Mouse (Mus musculus) stomach, embryonic 16.5 days (tissue): ENCODE measurements around the gene Ank. TPM values are rescaled to one million over a fixed set of nuclear protein-coding genes. Genes with fewer than 3 reads are reported as not detected.
"Not testable (repeated sequence)": the region's sequence is repeated elsewhere in the genome, so short reads cannot be mapped to it uniquely, and the experiment has no call there.

ENCODE experiments used
- ATAC-seq: fragments of 200-750 bp; cut with Nextera tagmentation; 2 replicates; pipeline ENCODE4 v1.8.0; 2017; ENCODE audit warnings: moderate number of reproducible peaks, moderate TSS enrichment; ENCODE audit not compliant: insufficient read depth, low FRiP score
- H3K27ac ChIP-seq: fragments of 300-500 bp; sonication (generic); 2 replicates; pipeline ENCODE4 v1.5.1; 2014; ENCODE audit warnings: low read length
- H3K27me3 ChIP-seq: fragments of 300-500 bp; sonication (generic); 2 replicates; pipeline ENCODE4 v1.6.1; 2014; ENCODE audit warnings: low read length, control low read depth, mixed read lengths; ENCODE audit not compliant: control insufficient read depth, insufficient read depth
- H3K36me3 ChIP-seq: fragments of 300-500 bp; sonication (generic); 2 replicates; pipeline ENCODE4 v1.6.1; 2014; ENCODE audit warnings: low read length; ENCODE audit not compliant: control insufficient read depth, insufficient read depth
- H3K4me1 ChIP-seq: fragments of 300-500 bp; sonication (generic); 2 replicates; pipeline ENCODE4 v1.6.1; 2014; ENCODE audit warnings: low read length, control low read depth, mixed read lengths; ENCODE audit not compliant: control insufficient read depth, insufficient read depth
- H3K4me2 ChIP-seq: fragments of 300-500 bp; sonication (generic); 2 replicates; pipeline ENCODE4 v1.6.1; 2014; ENCODE audit warnings: low read depth, low read length, mixed read lengths
- H3K4me3 ChIP-seq: fragments of 300-500 bp; sonication (generic); replicated peaks from 2 replicates; pipeline ENCODE4 v1.5.1; 2014; ENCODE audit warnings: mild to moderate bottlenecking, low read length
- H3K9ac ChIP-seq: fragments of 300-500 bp; sonication (generic); 2 replicates; pipeline ENCODE4 v1.6.1; 2014; ENCODE audit warnings: low read length
- H3K9me3 ChIP-seq: fragments of 300-500 bp; sonication (generic); replicated peaks from 2 replicates; pipeline ENCODE4 v1.6.1; 2016; ENCODE audit warnings: low read length, control low read depth; ENCODE audit not compliant: control insufficient read depth
- WGBS: fragments of 180-500 bp; shearing (Covaris S2); extraction: QIAGEN DNeasy Blood & Tissue Kit; methylation state at CpG from one replicate; pipeline ENCODE4 v1.1.7; 2014; 5-methylcytosine and 5-hydroxymethylcytosine counted together
- polyA plus RNA-seq: library from polyadenylated mRNA; unstranded; fragments of >200 nt; fragmentation: Nextera tagmentation; extraction: Ambion mirVana; gene quantifications from 2 replicates; pipeline ENCODE4 v1.2.1, GENCODE M21; 2015

The Ank gene
- polyA plus RNA-seq, 1 experiment from 2014 or later = 8.2 TPM

DNA sequence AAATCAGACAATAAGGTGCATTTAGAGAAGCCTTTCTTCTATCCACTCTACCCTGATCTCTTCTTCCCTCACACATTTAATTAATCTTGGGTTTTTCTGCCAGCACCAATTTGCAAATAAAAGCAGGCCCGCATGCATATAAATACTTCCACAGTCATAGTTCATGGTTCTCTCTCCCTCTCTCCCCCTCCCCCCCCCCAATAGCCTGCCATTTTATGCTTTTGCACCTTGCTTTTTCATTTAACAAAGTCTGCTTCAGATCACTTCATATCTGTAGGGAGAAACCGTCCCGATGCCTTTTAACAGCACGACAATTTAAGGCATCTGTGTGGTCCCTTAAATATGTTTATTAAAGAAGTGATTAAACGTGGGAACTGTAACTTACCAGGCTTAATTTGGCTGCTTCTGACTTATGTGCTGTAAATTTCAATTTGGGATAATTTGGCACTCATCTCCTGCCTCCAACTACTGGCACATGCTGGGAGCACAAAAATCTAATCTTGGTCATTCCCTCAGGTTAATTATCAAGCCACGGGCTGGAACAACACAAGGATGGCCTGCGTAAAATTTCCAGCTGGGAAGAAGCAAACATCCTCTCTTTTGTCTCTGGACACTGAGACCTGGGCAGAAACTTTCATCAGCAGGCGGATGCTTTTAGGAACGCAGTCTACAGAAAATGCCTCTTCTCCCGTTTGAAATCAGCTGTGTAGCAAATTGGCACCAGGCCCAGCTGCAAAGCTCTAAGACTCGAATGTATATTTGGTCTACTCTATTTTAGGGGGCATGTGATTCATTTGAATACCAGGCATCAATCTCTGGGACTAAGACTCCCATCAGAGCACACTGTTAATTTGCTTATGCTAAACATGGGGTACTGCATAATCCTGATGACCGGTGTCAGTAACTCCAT, 4.9 kb upstream of the Ank start:
- no peak overlapping the region for H3K27ac ChIP-seq
- no peaks in the 10 kb centered on the region for H3K36me3 ChIP-seq
- WGBS = 41% methylated on average over 12 of the region's 12 CpGs
- ATAC-seq = no peak
- no peaks in the 10 kb centered on the region for H3K27me3 ChIP-seq
- H3K9me3 ChIP-seq = no peaks in the 10 kb centered on the region
- H3K9ac ChIP-seq = no peak overlapping the region
- peaks cover 3% of the 10 kb centered on the region; the same call in 1 of the 2 replicates for H3K4me1 ChIP-seq
- no peak overlapping the region for H3K4me2 ChIP-seq
- no peak overlapping the region for H3K4me3 ChIP-seq

GRCm38 (mm10) chr15:27463876-27464275, 2.6 kb upstream of the Ank start:
- H3K27ac ChIP-seq = no peak overlapping the region
- H3K27me3 ChIP-seq = no peaks in the 10 kb centered on the region
- ATAC-seq = no peak
- peaks cover 8% of the 10 kb centered on the region for H3K4me1 ChIP-seq
- no peak overlapping the region for H3K4me3 ChIP-seq
- no peaks in the 10 kb centered on the region for H3K36me3 ChIP-seq
- no peak overlapping the region for H3K4me2 ChIP-seq
- 93% methylated on average over 13 of the region's 13 CpGs for WGBS
- no peak overlapping the region for H3K9ac ChIP-seq
- no peaks in the 10 kb centered on the region for H3K9me3 ChIP-seq

GRCm38 (mm10) chr15:27465391-27466005, 979 bp upstream of the Ank start:
- 26% methylated on average over 8 of the region's 8 CpGs for WGBS
- Histone ChIP-seq H3K9ac (peak overlapping the region; percentile 87; the same call in 1 of the 2 replicates), H3K36me3 (no peaks in the 10 kb centered on the region), H3K4me1 (peaks cover 9% of the 10 kb centered on the region), H3K27me3 (no peaks in the 10 kb centered on the region), H3K9me3 (no peaks in the 10 kb centered on the region), H3K27ac (no peak overlapping the region), H3K4me2 (peak overlapping the region; percentile 82), H3K4me3 (peak overlapping the region; percentile 58)
- no peak for ATAC-seq

DNA sequence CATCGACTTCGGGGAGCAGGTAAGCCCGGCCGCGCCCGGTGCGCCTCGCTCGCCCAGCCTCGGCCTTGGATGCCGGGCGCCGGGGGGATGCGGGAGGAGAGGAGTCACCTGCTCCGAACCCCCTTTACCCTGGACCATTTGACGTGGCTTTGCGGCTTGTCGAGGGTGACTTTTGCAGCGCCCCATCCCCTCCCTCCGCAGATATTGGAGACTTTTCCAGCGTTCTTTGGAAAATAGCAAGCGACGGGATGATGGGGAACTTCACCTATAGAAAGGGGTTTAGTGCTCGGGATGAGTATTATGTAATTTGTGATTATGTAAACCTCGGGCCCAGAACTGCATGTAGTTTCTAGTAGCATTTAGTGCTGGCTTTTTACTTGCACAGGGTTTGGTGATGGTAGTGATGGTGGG, 609 bp downstream of the Ank start:
- no peaks in the 10 kb centered on the region for H3K36me3 ChIP-seq
- H3K4me3 ChIP-seq = peak overlapping the region; percentile 58
- peaks cover 9% of the 10 kb centered on the region for H3K4me1 ChIP-seq
- H3K9me3 ChIP-seq = no peaks in the 10 kb centered on the region
- 0 out of 2 replicates have a peak, but pooled peaks have one; percentile 27 for ATAC-seq
- under 1% methylated on average over 25 of the region's 25 CpGs for WGBS
- H3K9ac ChIP-seq = peak overlapping the region; percentile 87
- no peaks in the 10 kb centered on the region for H3K27me3 ChIP-seq
- peak overlapping the region; percentile 82 for H3K4me2 ChIP-seq
- H3K27ac ChIP-seq = peak overlapping the region; percentile 67; the same call in 1 of the 2 replicates

DNA sequence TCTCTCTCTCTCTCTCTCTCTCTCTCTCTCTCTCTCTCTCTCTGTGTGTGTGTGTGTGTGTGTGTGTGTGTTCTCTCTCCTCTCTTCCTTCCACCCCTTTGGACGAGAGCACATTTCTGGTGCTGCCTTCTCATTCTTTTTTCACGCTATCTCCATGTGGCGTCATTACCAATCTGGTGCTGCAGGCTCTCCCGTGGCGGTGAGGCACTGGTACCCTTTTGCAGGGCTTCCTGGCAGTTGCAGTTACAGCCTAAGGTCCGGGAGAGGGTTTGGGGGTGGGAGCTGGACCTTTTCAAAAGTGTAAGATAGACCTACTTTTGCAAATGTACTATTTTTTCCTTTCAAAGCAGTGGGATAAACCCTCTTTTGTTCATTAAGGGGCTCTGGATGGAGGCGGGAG, 1.2 kb downstream of the Ank start:
- 18% methylated on average over 7 of the region's 7 CpGs for WGBS
- Histone ChIP-seq H3K4me2 (peak overlapping the region; percentile 82), H3K9ac (peak overlapping the region; percentile 87; the same call in 1 of the 2 replicates), H3K36me3 (no peaks in the 10 kb centered on the region), H3K4me1 (peaks cover 9% of the 10 kb centered on the region), H3K27ac (no peak overlapping the region), H3K9me3 (no peaks in the 10 kb centered on the region), H3K4me3 (peak overlapping the region; percentile 58), H3K27me3 (no peaks in the 10 kb centered on the region)
- no peak for ATAC-seq

DNA sequence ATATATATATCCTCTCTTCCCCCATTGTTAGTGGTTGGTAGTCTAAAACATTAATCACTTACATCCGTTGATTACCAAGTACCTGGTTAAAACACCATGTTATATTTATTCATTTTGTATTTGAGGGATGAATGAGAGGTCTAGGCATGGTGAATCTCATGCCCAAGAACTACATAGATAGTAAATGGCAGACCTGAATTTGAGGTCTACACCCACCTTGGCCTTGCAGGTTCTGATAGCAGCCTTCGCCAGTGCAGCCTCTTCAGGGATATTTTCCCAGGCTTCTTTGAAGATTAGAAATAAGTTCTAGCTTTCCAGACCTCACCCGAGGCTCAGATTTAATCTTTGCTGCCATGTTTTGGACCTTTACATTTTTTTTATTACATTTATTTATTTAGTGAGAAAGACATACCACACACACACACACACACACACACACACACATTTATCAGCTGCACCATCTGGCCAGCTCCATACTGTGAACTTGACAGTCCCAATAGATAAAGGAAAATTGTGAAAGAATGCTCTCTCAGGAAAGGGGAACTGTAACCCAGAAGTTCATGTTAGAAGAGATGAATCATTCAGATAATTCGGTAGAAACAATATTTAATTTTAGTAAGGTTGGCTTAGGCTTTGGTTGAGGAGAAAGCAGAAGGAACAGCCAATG, 2.5 kb downstream of the Ank start:
- ATAC-seq = no peak
- Histone ChIP-seq H3K4me3 (no peak overlapping the region), H3K9ac (no peak overlapping the region), H3K4me1 (peaks cover 9% of the 10 kb centered on the region), H3K27ac (no peak overlapping the region), H3K36me3 (no peaks in the 10 kb centered on the region), H3K27me3 (no peaks in the 10 kb centered on the region), H3K4me2 (no peak overlapping the region), H3K9me3 (no peaks in the 10 kb centered on the region)
- 60% methylated on average over 4 of the region's 4 CpGs for WGBS

DNA sequence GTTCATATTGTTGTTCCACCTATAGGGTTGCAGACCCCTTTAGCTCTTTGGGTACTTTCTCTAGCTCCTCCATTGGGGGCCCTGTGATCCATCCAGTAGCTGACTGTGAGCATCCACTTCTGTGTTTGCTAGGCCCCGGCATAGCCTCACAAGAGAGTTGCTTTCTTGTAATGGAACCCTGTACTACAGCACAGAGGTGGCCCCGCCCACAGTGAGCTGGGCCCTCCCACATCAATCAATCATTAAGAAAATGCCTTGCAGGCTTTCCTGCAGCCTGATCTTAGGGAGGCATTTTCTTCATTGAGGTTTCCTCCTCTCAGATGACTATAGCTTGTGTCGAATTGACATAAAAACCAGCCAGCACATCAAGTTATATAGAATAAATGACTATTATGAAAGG, 3.9 kb downstream of the Ank start:
- WGBS = 59% methylated on average over 3 of the region's 3 CpGs
- not testable (repeated sequence) for H3K4me3 ChIP-seq, H3K27me3 ChIP-seq, H3K9me3 ChIP-seq, H3K27ac ChIP-seq, H3K9ac ChIP-seq, H3K36me3 ChIP-seq, H3K4me2 ChIP-seq, ATAC-seq, H3K4me1 ChIP-seq

- Histone ChIP-seq H3K27ac (no peak overlapping the region), H3K4me1 (peaks cover 10% of the 10 kb centered on the region; the same call in 1 of the 2 replicates), H3K4me2 (no peak overlapping the region), H3K4me3 (no peak overlapping the region), H3K9ac (no peak overlapping the region), H3K9me3 (no peaks in the 10 kb centered on the region), H3K36me3 (no peaks in the 10 kb centered on the region), H3K27me3 (no peaks in the 10 kb centered on the region)
- 75% methylated on average over 9 of the region's 9 CpGs for WGBS
- no peak for ATAC-seq
Observed at GRCm38 (mm10) chr15:27472315-27472714, 5.8 kb downstream of the Ank start.

DNA sequence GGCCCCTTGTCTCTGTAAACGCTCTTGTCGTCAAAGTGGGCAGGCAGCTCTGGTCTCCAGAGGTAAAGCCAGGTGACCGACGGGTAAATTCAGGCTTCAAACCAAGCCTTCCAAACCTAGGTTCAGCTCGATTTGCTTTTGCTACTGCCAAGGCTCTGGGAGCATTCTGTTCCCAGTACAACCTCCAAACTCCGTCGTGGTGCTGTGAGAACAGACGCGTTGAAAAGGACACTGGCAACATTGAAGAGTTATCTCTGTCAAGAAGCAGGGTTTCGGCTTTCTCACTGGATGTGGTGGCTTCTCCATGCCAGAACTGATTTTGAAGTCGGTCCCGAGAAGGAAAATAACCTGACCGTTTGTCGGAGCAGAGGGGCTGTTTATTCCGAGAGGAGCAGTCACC, 9.5 kb downstream of the Ank start:
- H3K27me3 ChIP-seq = no peaks in the 10 kb centered on the region
- H3K4me2 ChIP-seq = no peak overlapping the region
- no peaks in the 10 kb centered on the region for H3K36me3 ChIP-seq
- H3K27ac ChIP-seq = no peak overlapping the region
- 72% methylated on average over 15 of the region's 15 CpGs for WGBS
- no peak overlapping the region for H3K9ac ChIP-seq
- H3K4me3 ChIP-seq = no peak overlapping the region
- no peak for ATAC-seq
- H3K9me3 ChIP-seq = no peaks in the 10 kb centered on the region
- peaks cover 12% of the 10 kb centered on the region; the same call in 1 of the 2 replicates for H3K4me1 ChIP-seq
